In genomic region chr11:67228731-67229130, GRCm38 (mm10) we compare ENCODE assay signal across 25 mouse cellular contexts. TPM values are rescaled to one million over a fixed set of nuclear protein-coding genes. Genes with fewer than 3 reads are reported as not detected.
"Had no signal": no experiment of that assay in that cellular context is flagged by ENCODE, and none has a peak within 500 bp of the region (broad histone marks: within the 10 kb centered on the region; RNA-seq: fewer than 3 reads in every experiment).

No protein-coding gene starts in this region.

- ATAC-seq: hindbrain, embryonic 16.5 days; inflammation-experienced regulatory T-cells, adult 6 months; intestine, embryonic 15.5 days; intestine, postnatal 0 days had no signal

- H3K27ac ChIP-seq: heart, embryonic 10.5 days; hindbrain, embryonic 10.5 days; hindbrain, embryonic 12.5 days; hindbrain, embryonic 14.5 days; intestine, embryonic 15.5 days; layer of hippocampus, adult 2 months; limb, embryonic 10.5 days; limb, embryonic 12.5 days; liver, embryonic 13.5 days had no signal

- DNase-seq: gastrocnemius, postnatal 14 days; heart, adult 18-20 months; heart, postnatal 10 days; heart, postnatal 4 days; kidney, adult 18-20 months; kidney, adult 8-10 months; kidney, postnatal 10 days; kidney, postnatal 25 days; kidney, postnatal 4 days; liver; liver, embryonic 13.5 days had no signal

- H3K4me3 ChIP-seq: heart, embryonic 10.5 days; heart, embryonic 12.5 days; hindbrain, embryonic 10.5 days; hindbrain, embryonic 12.5 days; intestine, embryonic 15.5 days; layer of hippocampus, adult 2 months; limb, embryonic 10.5 days; limb, embryonic 12.5 days; liver, embryonic 13.5 days had no signal

RNA-seq across cellular contexts. Expression of gene Myh4, which starts 9.1 kb away (rescaled TPM):
- total RNA-seq: granulocyte monocyte progenitor cell, adult 5-6 weeks; heart, adult 18-20 months; heart, postnatal 10 days had no signal

RNA-seq across cellular contexts. Expression of gene Myh1, which starts 28.9 kb away (rescaled TPM):
- total RNA-seq: granulocyte monocyte progenitor cell, adult 5-6 weeks; heart, adult 18-20 months; heart, postnatal 25 days had no signal

RNA-seq across cellular contexts. Expression of gene Myh8, which starts 48.2 kb away (rescaled TPM):
- total RNA-seq: granulocyte monocyte progenitor cell, adult 5-6 weeks had no signal

RNA-seq across cellular contexts. Expression of gene Myh2, which starts 57.9 kb away (rescaled TPM):
- total RNA-seq: granulocyte monocyte progenitor cell, adult 5-6 weeks; heart, adult 18-20 months; heart, postnatal 10 days; heart, postnatal 25 days had no signal
